Mouse (Mus musculus): ENCODE data around the gene Olfr1312.
"Not testable (repeated sequence)": the region's sequence is repeated elsewhere in the genome, so short reads cannot be mapped to it uniquely, and the experiment has no call there.

Gene Olfr1312

GRCm38 (mm10) chr2:112050138-112050537, at the start of gene Olfr1312:
Olfr1312 (minus strand) TSS chr2:112050238.
- DNase-seq (ENCODE audit: low read depth) = no peak

GRCm38 (mm10) chr2:112096681-112097080, 46.6 kb upstream of the Olfr1312 start, which contains the start of gene Olfr1314:
Olfr1314 (minus strand) TSS chr2:112096781.
- DNase-seq (ENCODE audit: low read depth) = no peak

GRCm38 (mm10) chr2:112077743-112078142, 27.7 kb upstream of the Olfr1312 start, which contains the start of gene Olfr1313:
Olfr1313 (minus strand) TSS chr2:112077843.
- no peak for DNase-seq (ENCODE audit: low read depth)

DNA sequence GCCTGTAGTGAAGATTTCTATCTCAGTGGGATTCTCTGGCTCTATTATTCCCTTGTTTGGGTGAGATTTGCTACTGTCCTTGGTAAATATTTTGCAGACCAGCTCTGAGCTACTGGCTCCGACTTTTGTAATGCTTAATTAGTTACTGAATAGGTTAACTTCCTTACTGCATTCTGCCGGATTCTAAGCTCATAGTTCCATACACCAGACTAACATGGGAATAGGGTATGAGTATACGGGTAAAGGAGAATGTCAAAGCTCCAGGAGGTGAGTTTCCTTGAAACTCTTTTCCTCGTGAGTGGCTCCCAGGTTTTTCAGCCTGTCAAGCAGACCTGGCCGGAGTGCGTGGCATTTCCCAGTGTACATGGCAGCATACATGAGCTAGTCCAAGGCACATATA, 23.1 kb downstream of the Olfr1312 start:
- DNase-seq (ENCODE audit: low read depth) = not testable (repeated sequence)

GRCm38 (mm10) chr2:112024312-112024711, 25.7 kb downstream of the Olfr1312 start, which contains the start of gene Olfr1311:
Olfr1311 (minus strand) TSS chr2:112024412.
- DNase-seq (ENCODE audit: low read depth) = no peak

DNA sequence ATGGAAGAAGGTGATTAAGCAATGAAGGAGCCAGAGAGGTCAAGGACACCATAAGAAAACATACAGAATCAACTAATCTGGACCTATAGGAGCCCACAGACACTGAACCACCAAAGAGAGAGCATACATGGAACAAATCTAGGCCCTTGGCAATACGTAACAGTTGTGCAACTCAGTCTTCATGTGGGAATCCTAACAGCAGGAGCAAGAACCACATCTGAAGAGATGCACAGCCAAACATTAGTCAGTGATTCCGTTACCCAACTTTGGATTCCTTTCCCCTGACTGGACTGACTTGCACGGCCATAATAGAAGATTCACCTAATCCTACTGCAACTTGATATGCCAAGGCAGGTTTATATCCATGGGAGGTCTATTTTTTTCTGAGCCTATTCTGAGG, 35.1 kb downstream of the Olfr1312 start:
- DNase-seq (ENCODE audit: low read depth) = no peak

DNA sequence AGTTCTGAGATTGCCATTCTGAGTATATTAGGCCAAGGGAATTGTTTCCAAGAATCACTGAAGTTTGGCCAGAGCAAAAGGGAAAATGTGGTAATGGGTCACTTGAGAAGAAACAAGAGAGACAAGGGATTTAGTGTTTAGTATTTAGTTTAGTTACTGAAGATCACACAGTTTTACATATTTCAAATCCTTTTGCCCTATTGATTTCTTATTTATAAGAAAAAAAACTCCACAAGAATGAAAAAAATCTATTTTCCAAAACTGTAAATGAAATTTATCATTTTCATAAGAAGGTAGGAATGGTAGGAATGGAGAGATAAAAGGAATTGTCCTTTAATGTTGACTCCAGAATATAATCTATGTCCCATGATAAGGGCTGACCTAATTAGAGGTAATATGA, 37.4 kb downstream of the Olfr1312 start, which contains the start of gene Olfr1310:
Olfr1310 (minus strand) TSS at position 101 of the 400 bp plus-strand sequence.
- DNase-seq (ENCODE audit: low read depth) = no peak

GRCm38 (mm10) chr2:111990181-111990580, 59.9 kb downstream of the Olfr1312 start, which contains the start of gene Olfr1309:
Olfr1309 (minus strand) TSS chr2:111990281.
- no peak for DNase-seq (ENCODE audit: low read depth)
